Mouse (Mus musculus) central nervous system, embryonic 18 days (tissue): ENCODE measurements around the gene Cr1l. TPM values are rescaled to one million over a fixed set of nuclear protein-coding genes. Genes with fewer than 3 reads are reported as not detected.

ENCODE experiments used
- polyA plus RNA-seq: library from polyadenylated mRNA; depleted of rRNA; stranded (reverse); fragments of >200 nt; gene quantifications from 2 replicates; pipeline ENCODE4 v1.2.3, GENCODE M21; 2012; rRNA removed

Gene Cr1l
- 35.2 and 37.0 TPM in 2 replicates for polyA plus RNA-seq

DNA sequence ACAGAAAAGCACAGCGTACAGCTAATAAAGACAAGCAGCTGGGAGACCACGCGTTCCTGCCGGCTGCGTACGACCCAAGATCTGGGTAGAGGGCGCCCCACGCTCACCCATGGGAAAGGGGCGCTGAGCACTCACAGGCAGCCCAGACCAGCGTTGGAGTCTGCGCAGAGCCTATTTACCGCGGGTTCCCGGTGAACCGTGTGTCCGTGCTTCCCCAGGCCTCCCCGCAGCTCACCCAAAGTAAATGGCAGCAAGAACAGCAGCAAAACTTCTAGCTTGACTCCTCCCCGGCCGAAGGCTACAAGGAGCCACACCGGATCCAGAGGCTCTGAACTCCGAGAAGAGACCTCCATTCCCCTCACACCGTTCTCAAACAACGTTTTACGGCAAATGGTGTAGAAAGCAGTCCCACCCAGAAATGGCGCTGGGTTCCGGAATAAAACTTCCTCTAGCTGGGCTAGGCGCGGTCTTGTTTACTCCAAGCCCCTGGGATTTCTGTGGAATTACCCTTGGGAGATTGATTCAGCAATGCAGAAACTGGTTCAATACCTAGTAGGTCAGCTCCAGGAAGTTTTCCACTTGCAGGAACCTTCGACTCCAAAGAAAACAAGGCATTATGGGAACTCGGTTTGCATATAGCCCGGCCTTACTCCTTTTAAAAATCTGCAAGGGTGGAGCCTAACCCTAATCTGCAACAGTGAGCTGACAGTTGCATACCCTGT lies at the start of gene Cr1l:
Gene Cr1l, minus strand, starts transcription at position 634 of the 722 bp plus-strand sequence.

DNA sequence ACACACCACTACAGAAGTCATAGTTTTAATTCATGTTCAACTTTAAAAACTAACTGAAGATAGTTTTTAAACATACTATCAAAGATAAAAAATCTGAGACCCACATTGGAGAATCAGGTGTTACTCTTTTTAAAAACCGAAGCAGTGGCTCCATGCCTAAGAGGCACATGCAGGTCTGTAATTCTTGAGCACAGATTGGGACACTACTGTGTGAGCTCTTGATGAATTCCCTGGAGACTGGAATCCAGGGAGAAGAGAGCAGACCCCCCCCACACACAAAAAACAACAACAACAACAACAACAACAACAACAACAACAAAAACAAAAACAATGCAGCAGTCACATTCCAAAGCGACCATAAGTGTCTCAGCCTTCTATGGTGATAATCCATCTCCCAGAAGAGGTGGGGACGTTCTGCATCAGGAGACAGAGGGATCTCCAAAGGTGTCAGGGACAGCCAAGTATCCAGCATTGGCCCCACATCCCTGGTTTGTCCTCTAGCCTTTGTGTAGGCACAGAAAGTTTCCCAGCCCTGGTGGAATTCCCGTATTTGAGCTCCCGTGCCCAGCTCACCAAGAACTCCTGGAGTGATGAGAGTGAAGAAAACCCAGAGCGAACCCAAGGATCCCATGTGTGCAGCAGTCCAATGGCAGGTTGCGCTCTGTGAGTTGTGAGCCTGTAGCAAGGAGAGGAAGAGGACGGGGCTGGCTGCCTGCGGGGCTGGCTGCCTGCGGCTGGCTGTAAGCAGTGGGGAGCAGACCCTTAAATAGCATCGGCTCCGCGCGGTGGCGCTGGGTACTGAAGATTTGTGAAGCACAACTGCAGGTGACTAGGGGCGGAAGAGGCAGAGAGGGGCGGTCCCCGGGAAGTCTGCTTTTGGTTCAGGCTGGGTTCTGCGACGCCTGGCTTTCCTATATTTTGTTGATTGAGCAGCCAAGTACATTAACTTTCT lies 44.9 kb upstream of the Cr1l start, which contains the start of gene Cr2:
Gene Cr2, minus strand, starts transcription at position 737 of the 952 bp plus-strand sequence.

DNA sequence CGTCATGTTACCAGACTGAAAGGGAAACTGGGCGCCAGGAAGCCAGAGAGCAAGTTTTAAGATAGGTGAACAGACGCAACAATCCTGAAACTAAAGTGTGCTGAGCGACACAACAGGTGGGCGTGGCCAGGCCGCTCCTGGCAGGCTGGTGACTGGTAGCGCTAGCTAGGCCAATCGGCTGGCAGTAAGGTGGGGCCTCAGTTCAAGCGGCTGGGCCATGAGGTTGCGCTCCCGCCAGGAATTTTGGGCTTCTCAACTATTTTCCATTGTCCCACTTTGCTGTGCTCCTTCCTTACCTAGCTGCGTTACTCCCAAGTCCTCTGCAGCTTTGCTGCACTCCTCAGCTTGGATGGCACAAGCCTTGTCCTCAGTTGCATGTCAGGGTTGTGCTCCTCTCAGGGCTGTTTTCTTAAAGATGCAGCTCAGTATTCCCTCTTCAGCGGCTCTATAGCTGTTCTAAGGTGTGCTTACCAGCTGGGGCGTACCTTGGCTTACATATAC lies 39.1 kb downstream of the Cr1l start, which contains the start of gene Cd46:
Gene Cd46, minus strand, starts transcription at position 30 of the 501 bp plus-strand sequence.

Other genes starting within 250 kb of the Cr1l start
- 21.0 and 32.7 TPM in 2 replicates for gene Cd34, start 192.8 kb downstream of the Cr1l start, polyA plus RNA-seq
- 8.1 and 9.4 TPM in 2 replicates for gene Cd46, start 39.3 kb downstream of the Cr1l start, polyA plus RNA-seq
- gene Cr2, start 45.1 kb upstream of the Cr1l start, polyA plus RNA-seq: 1.1 and 1.6 TPM in 2 replicates